Mouse (Mus musculus) bone marrow, adult 2 months (tissue): Measurements from ENCODE around the gene Tes3-ps. TPM values are rescaled to one million over a fixed set of nuclear protein-coding genes. Genes with fewer than 3 reads are reported as not detected.

ENCODE experiments used
- H3K27ac ChIP-seq: fragments of 200-500 bp; 2 replicates; pipeline ENCODE4 v1.5.1; 2012; ENCODE audit warnings: low read depth, mild to moderate bottlenecking, control low read depth, inconsistent platforms, low read length; ENCODE audit not compliant: control insufficient read depth, poor library complexity, insufficient read depth
- H3K4me1 ChIP-seq: fragments of 200-500 bp; 2 replicates; pipeline ENCODE4 v1.6.1; 2011; ENCODE audit warnings: low read length; ENCODE audit not compliant: control insufficient read depth, insufficient read depth
- H3K4me3 ChIP-seq: fragments of 200-500 bp; replicated peaks from 2 replicates; pipeline ENCODE3; 2011; ENCODE audit warnings: mild to moderate bottlenecking, low read depth, low read length, control low read depth; ENCODE audit not compliant: control insufficient read depth
- CTCF ChIP-seq: fragments of 200-500 bp; IDR thresholded peaks from 2 replicates; pipeline ENCODE4 v1.5.1; 2011; ENCODE audit warnings: low read length, control low read depth; ENCODE audit not compliant: control insufficient read depth, insufficient read depth
- POLR2A ChIP-seq: fragments of 200-500 bp; IDR thresholded peaks from 2 replicates; pipeline ENCODE4 v1.6.1; 2011; ENCODE audit warnings: low read depth, mild to moderate bottlenecking, control low read depth, low read length, borderline replicate concordance; ENCODE audit not compliant: control insufficient read depth
- WGBS: fragments of 180-500 bp; shearing (Covaris S2); methylation state at CpG from one replicate; pipeline ENCODE4 v1.1.7; 2018; 5-methylcytosine and 5-hydroxymethylcytosine counted together
- polyA plus RNA-seq: library from polyadenylated mRNA; stranded (reverse); fragments of >200 nt; gene quantifications from 2 replicates; pipeline ENCODE4 v1.2.4, GENCODE M21; 2011; ENCODE audit warnings: low replicate concordance; ENCODE audit not compliant: missing spikeins, insufficient read depth, insufficient read length

The Tes3-ps gene
- polyA plus RNA-seq, 1 experiment, result 3.5 TPM

GRCm38 (mm10) chr13:49478851-49479374, 14.2 kb upstream of the Tes3-ps start:
- TF ChIP-seq CTCF (no peak), POLR2A (no peak)
- 82% methylated on average over 6 of the region's 6 CpGs for WGBS
- no peaks in the 10 kb centered on the region for H3K4me1 ChIP-seq
- H3K27ac ChIP-seq, result no peak overlapping the region
- no peak overlapping the region for H3K4me3 ChIP-seq

- no peak overlapping the region for H3K4me3 ChIP-seq
- no peak overlapping the region for H3K27ac ChIP-seq
- TF ChIP-seq POLR2A (no peak), CTCF (no peak)
- H3K4me1 ChIP-seq, result no peaks in the 10 kb centered on the region
- WGBS, result 87% methylated on average over 4 of the region's 4 CpGs
Observed at GRCm38 (mm10) chr13:49479399-49479798, 13.7 kb upstream of the Tes3-ps start.

- 75% methylated on average over 2 of the region's 2 CpGs for WGBS
- Histone ChIP-seq H3K4me3 (no peak overlapping the region), H3K27ac (no peak overlapping the region), H3K4me1 (no peaks in the 10 kb centered on the region)
- TF ChIP-seq POLR2A, result no peak
- no peak for TF ChIP-seq CTCF
Observed at GRCm38 (mm10) chr13:49480057-49480456, 13.1 kb upstream of the Tes3-ps start.

GRCm38 (mm10) chr13:49480551-49480950, 12.6 kb upstream of the Tes3-ps start:
- 88% methylated on average over 5 of the region's 5 CpGs for WGBS
- TF ChIP-seq CTCF, result no peak
- TF ChIP-seq POLR2A, result no peak
- Histone ChIP-seq H3K4me1 (no peaks in the 10 kb centered on the region), H3K27ac (no peak overlapping the region), H3K4me3 (no peak overlapping the region)

GRCm38 (mm10) chr13:49485388-49485787, 7.7 kb upstream of the Tes3-ps start:
- Histone ChIP-seq H3K4me1 (no peaks in the 10 kb centered on the region), H3K27ac (no peak overlapping the region), H3K4me3 (no peak overlapping the region)
- WGBS, result 92% methylated on average over 5 of the region's 5 CpGs
- TF ChIP-seq CTCF, result no peak
- TF ChIP-seq POLR2A, result no peak

- Histone ChIP-seq H3K4me1 (no peaks in the 10 kb centered on the region), H3K27ac (no peak within 1 kb of the TSS), H3K4me3 (no peak within 1 kb of the TSS)
- TF ChIP-seq CTCF, result no peak
- TF ChIP-seq POLR2A, result no peak
- 33% methylated on average over 4 of the region's 4 CpGs for WGBS
Observed at GRCm38 (mm10) chr13:49504510-49504909, 11.4 kb downstream of the Tes3-ps start, which contains the start of gene Ecm2. TSS of gene Ecm2 (plus strand) at chr13:49504810.

GRCm38 (mm10) chr13:49505776-49506175, 12.7 kb downstream of the Tes3-ps start:
- Histone ChIP-seq H3K4me3 (no peak overlapping the region), H3K4me1 (no peaks in the 10 kb centered on the region), H3K27ac (no peak overlapping the region)
- 87% methylated on average over 4 of the region's 4 CpGs for WGBS
- TF ChIP-seq CTCF, result no peak

- no peak overlapping the region for H3K27ac ChIP-seq
- no peaks in the 10 kb centered on the region for H3K4me1 ChIP-seq
- no peak for TF ChIP-seq POLR2A
- TF ChIP-seq CTCF, result no peak
- 86% methylated on average over 3 of the region's 3 CpGs for WGBS
- no peak overlapping the region for H3K4me3 ChIP-seq
Observed at GRCm38 (mm10) chr13:49507176-49507575, 14.1 kb downstream of the Tes3-ps start.

- Histone ChIP-seq H3K4me3 (no peak overlapping the region), H3K27ac (no peak overlapping the region), H3K4me1 (no peaks in the 10 kb centered on the region)
- TF ChIP-seq POLR2A (no peak), CTCF (no peak)
- WGBS, result 41% methylated on average over 2 of the region's 2 CpGs
Observed at GRCm38 (mm10) chr13:49518761-49519160, 25.6 kb downstream of the Tes3-ps start.
